Mouse (Mus musculus) cerebellum, adult 9-11 months (tissue): ENCODE results near the gene Gas7.
A peak's percentile ranks its signal among the peaks of the same experiment; 100 is the strongest.

Source experiments
- DNase-seq: peaks from one replicate; pipeline ENCODE4 v3.0.0; 2022

Gene Gas7

DNA sequence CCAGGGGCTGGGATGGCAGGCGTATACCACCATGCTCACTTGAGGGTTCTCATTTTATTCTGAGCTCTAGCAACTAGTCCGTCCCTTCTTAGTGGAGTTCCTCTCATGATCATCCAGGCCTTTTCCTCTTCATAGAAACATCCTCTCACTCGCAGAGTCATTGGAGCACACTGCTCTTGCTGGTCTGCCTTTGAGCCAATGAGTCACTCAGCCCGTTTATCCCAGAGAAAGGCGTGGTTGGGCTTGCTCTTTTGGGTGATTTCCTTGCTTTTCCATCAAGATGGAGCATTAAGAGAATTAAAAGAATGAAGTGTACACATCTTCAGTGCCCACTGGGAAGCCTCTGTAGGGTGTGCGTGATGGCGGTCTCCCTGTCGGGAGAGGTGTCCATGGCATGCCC, 206.2 kb downstream of the Gas7 start:
- no peak for DNase-seq

DNA sequence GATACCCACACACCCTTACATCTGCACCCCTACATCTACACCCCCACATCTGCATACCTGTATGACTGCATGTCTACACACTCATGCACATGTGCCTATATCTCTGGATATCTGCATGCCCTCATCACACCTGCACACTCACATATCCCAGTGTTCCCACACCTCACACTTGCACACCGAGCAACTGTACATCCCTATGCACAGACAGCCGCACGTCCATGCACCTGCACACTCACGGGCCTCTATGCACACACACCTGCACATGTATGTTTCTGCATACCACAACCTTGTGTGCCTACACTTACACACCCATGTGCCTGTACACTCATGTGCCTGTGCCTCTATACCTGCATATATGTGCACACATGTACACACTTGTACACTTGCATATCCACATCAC, 208.2 kb downstream of the Gas7 start:
- DNase-seq = peak; percentile 61

DNA sequence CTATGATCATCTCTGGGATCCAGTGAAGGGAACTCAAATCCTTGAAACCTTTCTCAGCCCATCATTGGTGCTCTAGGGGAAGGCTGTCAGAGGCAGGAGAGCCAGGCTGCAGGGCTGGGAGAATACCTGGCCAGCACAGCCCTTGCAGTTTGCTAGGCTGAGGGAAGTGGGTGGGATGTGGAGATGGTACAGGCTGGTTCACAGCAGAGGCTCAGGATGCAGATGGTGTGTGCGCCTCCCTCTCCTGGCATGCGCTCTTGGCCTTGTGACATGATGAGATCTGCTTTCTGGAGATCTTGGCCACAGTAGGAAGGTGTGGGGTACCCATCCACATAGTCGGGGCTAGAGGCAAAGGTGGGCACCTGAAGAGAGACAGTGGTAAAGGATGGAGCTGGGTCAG, 209.0 kb downstream of the Gas7 start:
- DNase-seq = peak; percentile 95

DNA sequence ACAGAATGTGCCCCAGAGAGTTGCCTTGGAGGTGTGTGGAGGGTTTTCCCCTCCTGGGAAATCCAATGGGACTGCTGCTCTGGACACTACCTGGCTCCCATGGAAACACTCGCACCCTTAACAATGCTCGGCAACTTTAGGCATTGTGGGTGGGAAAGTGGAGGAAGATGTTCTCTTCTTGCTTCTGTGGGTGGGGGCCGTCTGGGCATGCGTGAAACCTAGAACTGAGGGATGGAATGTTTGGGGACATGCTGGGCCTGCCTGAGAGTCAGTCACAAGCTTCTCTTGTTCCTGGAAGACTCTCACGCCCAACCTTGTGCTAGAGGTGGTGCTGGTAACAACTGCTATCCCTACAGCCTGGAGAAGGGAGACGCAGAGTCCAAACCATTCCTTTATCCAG, 209.7 kb downstream of the Gas7 start:
- peak; percentile 42 for DNase-seq

DNA sequence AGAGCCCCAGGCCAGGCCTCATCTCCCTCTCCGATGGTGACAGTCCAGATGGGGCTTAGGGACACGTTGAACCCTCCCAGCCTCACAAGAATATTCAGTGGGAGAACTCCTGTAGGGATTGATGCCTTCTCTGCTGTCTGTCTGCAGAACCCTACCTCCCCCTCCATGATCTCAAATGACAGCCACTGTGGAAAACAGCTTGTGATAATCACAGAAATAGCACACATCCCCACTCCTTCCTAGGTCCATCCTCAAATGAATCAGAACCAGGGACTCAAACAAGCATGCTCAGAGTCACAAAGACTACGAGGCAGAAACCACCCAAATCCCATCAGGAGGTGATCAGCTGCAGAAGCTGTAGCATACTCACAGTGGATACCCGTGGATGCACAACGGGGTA, 210.9 kb downstream of the Gas7 start:
- DNase-seq = no peak

DNA sequence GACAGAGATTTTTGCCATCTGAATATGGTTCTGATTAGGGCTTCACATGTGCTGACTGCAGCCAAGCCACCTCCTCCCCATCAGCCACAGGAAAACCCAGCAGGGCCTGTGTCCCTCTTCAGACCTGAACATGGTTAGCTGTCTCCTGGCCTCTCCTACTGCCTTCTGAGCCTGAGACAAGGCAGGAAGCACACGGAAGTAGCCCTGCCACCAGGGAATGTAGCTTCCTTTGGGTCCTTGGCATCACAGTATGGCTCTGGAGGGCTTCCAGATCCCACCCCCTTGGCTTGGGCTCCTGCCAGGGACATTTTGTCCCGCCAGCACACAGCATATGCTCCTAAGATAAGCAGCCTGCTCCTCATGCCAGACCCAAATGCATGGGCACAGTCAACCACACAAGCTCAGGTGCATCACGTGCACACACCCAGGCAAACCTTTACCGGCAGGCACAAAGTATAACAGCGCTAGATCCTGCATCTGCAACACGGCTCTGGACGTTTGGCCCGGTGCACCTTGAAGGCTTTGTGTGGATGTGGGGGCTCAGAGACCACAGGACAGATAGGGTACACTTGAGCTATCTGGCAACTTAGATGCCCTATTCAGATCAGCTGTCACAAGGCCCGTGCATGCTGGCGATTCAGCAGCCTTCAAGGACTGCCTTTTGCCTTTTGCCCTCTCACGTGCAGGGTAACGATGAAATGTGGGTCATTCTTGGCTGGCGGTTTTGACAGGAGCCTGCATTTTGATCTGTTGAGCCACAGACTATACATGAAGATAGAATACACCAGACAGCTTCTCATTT, 212.5 kb downstream of the Gas7 start:
- peak; percentile 98 for DNase-seq

DNA sequence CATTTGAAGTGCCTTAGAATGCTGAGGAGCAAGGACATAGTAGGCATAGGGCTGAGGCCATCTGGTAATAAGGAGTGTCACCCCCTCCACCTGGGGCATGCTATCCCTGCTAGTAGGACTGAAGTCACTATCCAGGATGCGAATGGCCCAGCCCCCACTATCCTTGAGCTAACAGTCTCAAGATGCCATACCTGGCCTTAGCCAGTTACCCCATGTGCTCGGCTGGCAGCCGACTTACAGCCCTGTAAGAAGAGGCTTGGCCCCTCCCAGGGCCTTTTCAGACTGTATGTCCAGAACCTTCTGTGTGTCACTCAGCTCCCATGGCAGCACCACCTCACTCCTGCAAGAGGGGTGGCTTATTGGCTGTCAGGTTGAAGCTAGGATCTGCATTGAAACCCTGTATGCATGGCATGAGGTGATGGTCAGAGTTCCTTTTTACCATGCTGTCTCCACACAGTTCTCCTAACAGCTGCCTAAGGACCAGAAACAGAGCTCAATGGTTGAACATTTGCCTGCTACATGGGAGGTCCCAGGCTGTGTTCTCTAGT, 213.3 kb downstream of the Gas7 start:
- peak; percentile 73 for DNase-seq

DNA sequence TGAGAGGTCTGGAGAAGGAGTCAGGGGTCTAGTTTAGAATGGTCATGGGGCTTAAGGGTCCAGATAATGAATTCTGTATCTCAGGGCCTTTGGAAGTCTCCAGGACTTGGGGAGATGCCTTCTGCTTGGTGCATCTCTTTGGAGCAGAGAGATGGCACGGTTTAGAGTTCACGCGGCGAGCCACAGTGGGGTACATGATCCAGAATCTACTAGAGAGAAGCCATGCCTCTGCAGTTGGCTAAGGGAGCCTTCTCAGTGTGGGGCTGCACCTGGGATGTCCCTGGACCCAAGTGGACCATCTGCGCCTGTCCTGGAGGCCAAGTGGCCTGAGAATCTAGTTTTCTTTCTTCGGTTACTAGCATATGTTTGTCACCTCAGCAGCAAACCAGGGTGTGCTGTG, 214.8 kb downstream of the Gas7 start:
- peak; percentile 99 for DNase-seq

DNA sequence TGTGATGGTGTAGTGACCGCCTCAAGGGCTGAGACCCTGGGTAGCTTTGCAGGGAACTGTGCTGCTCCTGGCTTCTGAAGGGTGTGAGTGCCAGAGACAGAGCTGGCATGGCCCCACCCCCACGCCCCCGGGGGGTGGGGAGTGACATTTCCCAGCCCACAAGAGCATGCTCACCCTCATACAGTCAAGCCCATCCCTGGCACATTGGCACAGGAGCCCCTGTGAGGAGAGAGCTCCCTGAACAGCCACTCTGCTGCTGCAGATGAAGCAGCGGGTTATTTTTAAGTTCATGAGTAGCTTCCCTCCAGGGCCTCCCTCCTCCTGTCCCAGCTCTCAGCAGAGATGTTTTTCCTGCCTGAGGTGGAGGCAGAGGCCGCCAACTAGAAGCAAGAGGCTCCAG, 216.9 kb downstream of the Gas7 start:
- peak; percentile 68 for DNase-seq

DNA sequence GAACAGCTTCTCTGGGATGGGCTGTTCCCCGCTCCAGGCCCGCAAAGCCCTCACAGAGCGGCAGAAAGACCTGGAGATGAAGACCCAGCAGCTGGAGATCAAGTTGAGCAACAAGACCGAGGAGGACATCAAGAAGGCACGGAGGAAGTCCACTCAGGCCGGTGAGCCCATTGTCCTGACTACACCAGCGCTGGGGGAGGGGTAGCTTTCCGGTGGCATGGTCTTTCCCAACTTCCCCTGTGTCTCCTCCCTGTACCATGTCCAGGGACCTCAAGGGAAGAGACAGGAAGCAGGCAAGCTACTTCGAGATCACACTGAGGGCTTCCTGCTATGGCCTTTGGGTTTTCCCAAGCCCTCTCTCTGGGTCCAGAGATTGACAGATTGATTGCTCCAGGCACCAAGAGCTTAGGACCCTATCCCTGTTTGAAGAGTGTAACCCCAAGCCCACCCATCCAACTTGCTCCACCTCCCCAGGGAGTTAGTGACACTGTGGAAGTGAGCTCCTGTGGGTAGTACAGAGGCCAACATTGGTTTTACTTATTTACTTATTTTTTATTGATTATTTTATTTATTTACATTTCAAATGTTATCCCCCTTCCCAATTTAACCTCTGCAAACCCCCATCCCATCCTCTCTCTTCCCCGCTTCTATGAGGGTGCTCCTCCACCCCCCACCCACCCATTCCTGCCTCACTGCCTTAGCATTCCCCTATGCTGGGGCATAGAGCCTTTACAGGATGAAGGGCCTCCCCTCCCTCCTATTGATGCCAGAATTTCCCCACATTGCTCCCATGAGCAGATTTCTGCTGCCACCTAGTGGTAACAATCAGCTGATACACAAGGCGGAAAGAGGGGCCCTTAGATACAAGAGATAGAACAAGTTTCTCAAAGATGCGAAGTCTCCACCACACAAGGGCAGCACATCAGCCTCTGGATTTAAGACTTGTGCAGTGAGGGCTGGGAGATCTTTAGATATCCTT, 220.6 kb downstream of the Gas7 start:
- peak; percentile 80 for DNase-seq

DNA sequence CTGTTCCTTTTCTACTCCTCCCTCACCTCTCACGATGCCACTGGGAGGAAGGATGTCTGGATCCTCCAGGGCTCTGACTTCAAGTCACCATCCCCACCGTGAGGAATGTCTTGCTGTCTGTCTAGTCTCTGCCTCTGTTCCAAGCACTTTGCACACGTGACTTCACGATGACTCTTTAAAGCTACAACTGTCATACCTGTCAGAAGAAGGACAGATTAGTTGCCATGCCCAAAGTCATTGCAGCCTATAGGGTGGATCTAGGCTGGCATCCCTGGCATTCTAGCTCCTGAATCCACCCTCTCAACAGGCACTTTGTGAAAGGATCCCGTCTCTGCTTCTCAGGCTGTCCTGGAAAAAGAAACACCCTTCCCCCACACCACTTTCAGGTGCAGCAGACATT, 224.1 kb downstream of the Gas7 start:
- no peak for DNase-seq

DNA sequence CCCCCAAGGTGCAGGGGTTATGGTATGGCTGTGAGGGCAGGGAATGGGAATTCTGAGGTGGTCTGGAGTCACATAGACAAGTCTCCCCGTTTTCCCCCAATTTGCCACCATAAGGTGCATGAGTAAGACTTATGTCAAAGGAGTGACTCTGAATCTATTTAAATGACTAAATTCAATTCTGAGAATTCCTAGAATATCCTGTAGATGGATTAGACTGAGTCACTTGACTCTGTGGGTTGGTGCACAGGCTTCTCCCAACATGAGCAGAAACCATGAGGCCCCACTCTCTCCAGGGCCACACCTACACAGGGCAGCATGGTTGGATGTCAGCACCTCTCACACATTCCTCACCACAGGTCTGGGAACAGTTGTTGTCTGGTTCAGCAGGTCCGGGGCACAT, 224.7 kb downstream of the Gas7 start:
- DNase-seq = no peak

DNA sequence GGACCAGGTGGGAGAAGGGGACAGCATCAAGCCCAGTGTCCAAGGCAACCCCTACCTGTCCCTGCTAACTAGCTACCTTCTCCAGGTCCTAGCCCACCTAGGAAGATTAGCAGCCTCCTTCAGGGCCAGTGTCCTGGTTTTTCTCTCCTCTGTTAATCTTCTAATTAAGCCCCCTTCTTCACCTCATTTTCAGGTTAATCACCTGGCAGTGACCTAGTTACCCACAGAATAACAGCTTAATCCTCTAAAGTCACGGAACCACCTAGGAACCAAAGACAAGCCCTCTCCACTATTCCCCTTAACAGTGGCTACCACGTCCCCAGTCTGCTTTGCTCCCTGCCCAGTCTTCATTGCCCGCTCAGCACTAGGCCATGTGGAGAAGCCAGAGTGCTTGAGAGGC, 226.6 kb downstream of the Gas7 start:
- DNase-seq = no peak

DNA sequence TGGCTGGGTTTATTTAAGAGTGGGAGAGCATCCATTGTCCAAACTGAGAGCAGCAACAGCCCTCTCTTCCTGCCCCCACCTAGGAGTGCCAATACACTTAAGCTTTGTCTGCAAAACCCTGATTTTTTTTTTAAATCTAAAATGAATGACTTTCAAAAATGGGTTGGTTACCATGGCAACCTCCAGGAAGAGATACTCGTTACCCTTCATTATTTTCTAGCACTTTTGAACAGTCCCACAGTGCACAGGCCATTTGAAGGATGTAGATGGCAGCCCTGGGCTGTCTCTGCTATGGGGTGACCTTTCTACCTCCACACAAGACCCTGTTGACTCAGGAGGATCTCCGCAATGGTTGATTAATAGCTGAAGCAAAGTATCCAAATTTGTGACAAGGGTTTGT, 230.9 kb downstream of the Gas7 start:
- no peak for DNase-seq

DNA sequence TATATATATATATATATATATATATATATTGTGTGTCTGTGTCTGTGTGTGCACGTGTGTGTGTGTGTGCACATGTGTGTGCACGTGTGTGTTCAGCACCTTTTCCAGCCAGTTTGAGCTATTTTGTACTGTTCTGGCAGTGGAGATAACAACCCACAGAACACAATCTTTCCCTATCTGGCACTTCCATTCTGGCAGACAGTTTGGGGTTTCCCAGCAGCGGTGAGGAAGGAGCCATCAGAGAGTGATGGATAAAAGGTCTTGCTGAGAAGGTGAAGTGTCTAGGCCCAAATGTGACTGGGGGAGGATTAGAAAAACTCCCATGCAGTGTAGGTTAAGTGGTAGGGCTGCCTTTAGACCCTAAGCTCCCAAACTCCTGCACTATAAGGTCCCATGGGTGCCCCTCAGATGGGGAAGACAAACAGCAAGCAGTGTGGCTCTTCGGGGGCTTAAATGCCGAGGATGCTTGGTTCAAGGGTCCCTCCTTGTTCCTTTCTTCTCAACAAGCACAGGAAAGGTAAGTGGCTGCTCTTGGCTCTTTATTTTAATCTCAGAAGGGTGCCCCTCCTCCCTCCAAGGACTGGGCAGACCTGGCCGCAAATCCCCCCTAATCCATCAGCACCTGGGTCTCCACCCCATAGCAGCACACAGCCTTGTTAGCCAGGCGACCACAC, 239.6 kb downstream of the Gas7 start, which contains the start of gene Rcvrn:
Gene Rcvrn, plus strand, starts transcription at position 624 of the 674 bp plus-strand sequence.
- DNase-seq = no peak

DNA sequence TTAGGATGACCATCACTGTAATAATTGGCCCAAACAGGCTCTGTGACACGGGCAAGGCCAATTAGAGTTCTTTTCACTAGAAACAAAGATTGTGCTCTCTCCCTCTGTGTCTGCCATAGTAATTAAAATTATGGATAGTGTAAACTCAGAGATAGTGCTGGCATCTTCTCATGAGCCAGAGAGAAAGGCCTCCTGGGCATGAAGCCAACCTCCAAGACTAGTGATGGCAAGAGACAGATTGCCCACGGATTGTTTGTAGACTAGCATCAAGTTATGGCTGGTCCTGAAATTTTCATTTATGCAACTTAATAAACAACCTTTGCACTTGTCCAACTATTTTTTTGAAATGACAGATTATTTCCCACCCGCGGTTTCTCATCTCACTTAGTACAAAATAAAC, 257.7 kb downstream of the Gas7 start:
- DNase-seq = no peak

DNA sequence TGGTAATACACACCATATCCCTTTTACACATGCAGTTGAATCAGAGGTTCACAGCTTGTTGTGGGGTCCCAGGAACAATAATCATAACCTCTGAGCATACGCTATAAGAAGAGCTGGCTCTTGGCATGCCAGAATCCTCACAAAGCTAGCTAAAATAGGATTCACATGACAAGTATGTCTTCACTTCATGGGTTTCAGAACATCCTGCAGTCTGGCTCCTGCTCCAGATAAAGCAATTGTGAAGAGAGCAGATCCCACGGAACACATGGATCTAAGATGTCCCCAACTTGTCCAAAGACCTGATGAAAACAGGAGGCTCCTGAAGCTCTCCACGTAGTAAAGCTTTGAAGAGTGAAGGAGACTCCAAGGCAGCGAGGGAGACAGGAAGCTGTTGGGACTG, 260.1 kb downstream of the Gas7 start:
- DNase-seq = no peak

DNA sequence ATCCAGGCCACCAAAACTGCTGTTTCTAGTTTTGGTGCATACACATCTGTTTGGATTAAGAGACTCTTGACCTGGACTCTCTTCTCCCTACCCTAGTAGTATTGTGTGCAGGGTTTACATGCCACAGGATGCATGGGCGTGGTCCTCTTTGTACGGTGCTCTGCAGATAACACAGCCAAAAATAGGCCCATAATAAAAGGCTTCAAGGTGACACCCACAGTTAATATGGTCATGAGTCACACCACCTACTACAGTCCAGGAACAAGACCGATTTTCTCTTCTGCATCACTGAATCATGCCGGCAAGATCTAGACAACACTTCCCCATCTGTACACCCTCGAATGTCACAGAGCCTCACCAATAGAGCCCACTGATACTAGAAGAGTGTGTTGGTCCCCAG, 266.2 kb downstream of the Gas7 start:
- DNase-seq = no peak

DNA sequence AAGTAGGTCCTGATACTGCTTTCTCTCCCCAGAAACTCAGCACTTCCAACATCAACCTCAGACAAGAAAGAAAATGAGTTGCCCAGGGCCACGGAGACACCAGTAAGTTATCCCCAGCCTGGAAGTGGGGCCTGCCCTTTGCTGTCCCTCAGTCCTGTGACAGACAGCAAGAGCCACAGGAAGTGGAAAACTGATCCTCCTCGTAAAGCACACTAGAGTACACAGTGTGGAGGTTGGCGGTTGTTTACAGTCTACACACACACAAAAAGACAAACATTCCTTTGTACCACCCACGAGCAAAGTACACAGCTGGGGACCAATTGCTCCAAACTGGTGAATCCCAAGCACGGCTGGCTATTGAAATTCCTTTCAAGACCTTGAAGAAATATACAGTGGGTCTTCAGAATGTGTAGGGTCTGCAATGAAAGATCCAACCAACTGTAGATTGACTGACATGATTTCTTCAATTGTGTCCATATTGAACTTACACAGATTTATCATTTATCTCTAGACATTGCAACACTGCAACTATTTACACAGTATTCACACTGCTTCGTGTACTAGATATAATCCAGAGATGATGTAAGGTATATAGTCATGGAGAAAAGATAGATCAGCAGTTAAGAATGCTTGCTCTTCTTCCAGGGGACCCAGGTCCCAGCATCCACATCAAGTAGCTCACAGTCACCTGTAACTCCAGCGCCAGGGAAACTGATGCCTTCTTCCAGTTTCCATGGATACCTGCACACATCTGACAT, 267.3 kb downstream of the Gas7 start:
- DNase-seq = no peak

DNA sequence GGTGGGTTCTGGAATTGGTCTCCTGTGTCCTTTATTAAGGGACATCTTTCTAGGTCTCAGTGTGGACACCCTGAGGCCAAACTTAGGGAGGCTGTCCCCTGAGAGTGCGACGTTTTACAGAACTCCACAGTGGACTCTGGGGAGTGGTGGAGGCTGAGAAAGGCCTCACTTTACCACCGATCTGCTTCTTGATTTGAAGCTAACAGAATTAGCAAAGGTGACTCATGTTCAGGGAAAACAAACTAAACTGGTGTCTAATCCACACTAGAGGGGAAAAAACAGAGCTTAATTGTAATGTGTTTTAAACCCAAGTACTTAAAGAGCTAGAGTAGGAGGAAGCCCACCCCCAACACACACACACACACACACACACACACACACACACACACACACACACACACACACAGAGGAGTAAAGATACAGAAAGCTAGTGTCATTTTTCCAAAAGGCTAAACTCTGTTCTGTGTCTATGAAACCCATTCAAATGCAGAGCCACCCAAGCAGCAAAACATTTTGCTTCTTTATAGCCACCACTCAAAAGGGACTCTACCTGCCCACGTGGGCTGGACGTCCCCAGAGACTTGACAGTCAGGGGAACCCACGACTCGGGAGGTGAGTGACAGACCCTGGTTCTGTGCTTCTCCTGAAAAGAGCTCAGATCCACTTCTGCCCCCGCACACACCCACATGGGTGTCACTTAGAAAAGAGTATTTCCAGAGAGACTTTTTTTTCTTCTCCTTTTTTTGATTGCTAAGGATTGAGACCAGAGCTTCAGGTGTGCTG, 268.2 kb downstream of the Gas7 start:
- no peak for DNase-seq

DNA sequence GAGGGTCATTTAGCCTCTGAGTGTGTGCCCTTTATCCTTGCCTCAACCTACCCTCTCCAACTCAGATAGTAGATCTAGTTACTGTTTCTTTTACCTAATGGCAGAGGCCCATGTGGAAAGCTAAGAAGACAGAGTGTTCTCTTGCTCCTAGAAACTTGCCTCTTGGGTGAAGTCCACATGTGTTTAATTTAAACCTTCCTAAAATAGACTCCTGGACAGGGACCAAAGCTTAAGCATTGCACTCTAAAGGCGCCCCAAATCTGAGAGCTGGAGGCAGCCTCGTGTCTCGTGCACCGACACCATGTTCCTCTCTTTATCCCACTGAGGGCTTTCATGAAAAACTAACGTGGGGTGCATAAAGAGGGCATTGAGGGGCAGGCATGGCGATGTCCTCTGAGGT, 271.9 kb downstream of the Gas7 start:
- no peak for DNase-seq
